Mouse (Mus musculus) myocyte (in vitro differentiated cells): ENCODE data around the gene Ccdc96. TPM values are rescaled to one million over a fixed set of nuclear protein-coding genes. Genes with fewer than 3 reads are reported as not detected.

ENCODE experiments used
- H3K27me3 ChIP-seq: one replicate; pipeline ENCODE4 v1.6.1; 2011; ENCODE audit not compliant: control insufficient read depth, insufficient read depth, insufficient read length
- H3K36me3 ChIP-seq: one replicate; pipeline ENCODE4 v1.6.1; 2011; ENCODE audit not compliant: control insufficient read depth, insufficient read depth
- H3K4me2 ChIP-seq: one replicate; pipeline ENCODE4 v1.6.1; 2011; ENCODE audit warnings: low read depth, control low read depth
- H3K4me3 ChIP-seq: one replicate; pipeline ENCODE4 v1.5.1; 2011; ENCODE audit warnings: mild to moderate bottlenecking, control low read depth, moderate library complexity
- H3K79me2 ChIP-seq: one replicate; pipeline ENCODE4 v1.6.1; 2011; ENCODE audit not compliant: control insufficient read depth, insufficient read depth
- H3ac ChIP-seq: one replicate; pipeline ENCODE4 v1.6.1; 2011; ENCODE audit not compliant: control insufficient read depth, insufficient read length
- CEBPB ChIP-seq: IDR thresholded peaks from 2 replicates; pipeline ENCODE4 v1.6.1; 2011; ENCODE audit warnings: mild to moderate bottlenecking, moderate library complexity; ENCODE audit not compliant: poor library complexity, insufficient read depth, severe bottlenecking
- E2F4 ChIP-seq: IDR thresholded peaks from one replicate; pipeline ENCODE4 v1.6.1; 2011; ENCODE audit warnings: mild to moderate bottlenecking, control low read depth, moderate library complexity; ENCODE audit not compliant: insufficient read depth
- MAX ChIP-seq: IDR thresholded peaks from one replicate; pipeline ENCODE4 v1.6.1; 2011; ENCODE audit warnings: low read depth, mild to moderate bottlenecking, control low read depth
- MYOD1 ChIP-seq, 3 experiments: IDR thresholded peaks; one replicate each; pipeline ENCODE4 v1.6.1; 2011; ENCODE audit warnings: control low read depth in 2 of 3, low read depth in 2 of 3, mild to moderate bottlenecking in 2 of 3, moderate library complexity in 1 of 3; ENCODE audit not compliant: insufficient read length in 2 of 3, control insufficient read depth in 1 of 3
- MYOG ChIP-seq, 3 experiments: IDR thresholded peaks; one replicate each; pipeline ENCODE4 v1.6.1; 2011; ENCODE audit warnings: control low read depth in 2 of 3, low read depth in 2 of 3, mild to moderate bottlenecking in 2 of 3; ENCODE audit not compliant: insufficient read length in 2 of 3, control insufficient read depth in 1 of 3, insufficient read depth in 1 of 3
- POLR2A ChIP-seq: IDR thresholded peaks from one replicate; pipeline ENCODE4 v1.6.1; 2011; ENCODE audit warnings: low read depth, mild to moderate bottlenecking, control low read depth, moderate library complexity; ENCODE audit not compliant: insufficient read length
- POLR2AphosphoS2 ChIP-seq: IDR thresholded peaks from one replicate; pipeline ENCODE4 v1.6.1; 2011; ENCODE audit warnings: low read depth, control low read depth; ENCODE audit not compliant: insufficient read length
- REST ChIP-seq: IDR thresholded peaks from one replicate; pipeline ENCODE4 v1.6.1; 2011; ENCODE audit warnings: mild to moderate bottlenecking, control low read depth, moderate library complexity; ENCODE audit not compliant: insufficient read depth, insufficient read length
- SRF ChIP-seq: IDR thresholded peaks from one replicate; pipeline ENCODE4 v1.6.1; 2011; ENCODE audit warnings: low read depth; ENCODE audit not compliant: control insufficient read depth, insufficient read length
- TCF12 ChIP-seq: IDR thresholded peaks from one replicate; pipeline ENCODE4 v1.6.1; 2011; ENCODE audit warnings: mild to moderate bottlenecking, control low read depth; ENCODE audit not compliant: poor library complexity, insufficient read depth, severe bottlenecking
- TCF3 ChIP-seq: IDR thresholded peaks from one replicate; pipeline ENCODE4 v1.6.1; 2011; ENCODE audit warnings: low read depth, control low read depth; ENCODE audit not compliant: insufficient read length
- USF1 ChIP-seq: IDR thresholded peaks from one replicate; pipeline ENCODE4 v1.6.1; 2011; ENCODE audit warnings: low read depth, mild to moderate bottlenecking, control low read depth, moderate library complexity
- polyA plus RNA-seq: library from polyadenylated mRNA; unstranded; fragments of >200 nt; fragmentation: generic; extraction: Trizol; gene quantifications from one replicate; pipeline ENCODE4 v1.2.1, GENCODE M21; 2012; ENCODE audit warnings: missing spikeins

Ccdc96 gene
- polyA plus RNA-seq, 1 experiment: 0.38 TPM

GRCm38 (mm10) chr5:36479735-36480134 is 4.7 kb upstream of the Ccdc96 start:
- no peak overlapping the region for H3K4me2 ChIP-seq
- H3K79me2 ChIP-seq: peaks cover 70% of the 10 kb centered on the region
- H3K36me3 ChIP-seq: no peaks in the 10 kb centered on the region
- H3K27me3 ChIP-seq: no peaks in the 10 kb centered on the region
- TF ChIP-seq POLR2AphosphoS2: no peak
- TF ChIP-seq E2F4: no peak
- TF ChIP-seq CEBPB: no peak
- TF ChIP-seq MAX: no peak
- TF ChIP-seq TCF3: no peak
- TF ChIP-seq USF1: no peak
- TF ChIP-seq MYOD1 (IDR thresholded peaks at IDR 0.05; ENCODE audit: control insufficient read depth in 1 of 3, insufficient read length in 2 of 3, low read depth in 2 of 3): no peak
- TF ChIP-seq TCF12: no peak
- TF ChIP-seq SRF: no peak
- no peak for TF ChIP-seq MYOG (IDR thresholded peaks at IDR 0.05; ENCODE audit: control insufficient read depth in 1 of 3, insufficient read depth in 1 of 3, insufficient read length in 2 of 3, low read depth in 2 of 3)
- TF ChIP-seq REST: no peak
- TF ChIP-seq POLR2A: no peak
- no peak overlapping the region for H3ac ChIP-seq
- no peak overlapping the region for H3K4me3 ChIP-seq

- TF ChIP-seq TCF3: no peak
- TF ChIP-seq POLR2AphosphoS2: no peak
- no peak for TF ChIP-seq MYOG (IDR thresholded peaks at IDR 0.05; ENCODE audit: control insufficient read depth in 1 of 3, insufficient read depth in 1 of 3, insufficient read length in 2 of 3, low read depth in 2 of 3)
- TF ChIP-seq MAX: no peak
- TF ChIP-seq MYOD1 (IDR thresholded peaks at IDR 0.05; ENCODE audit: control insufficient read depth in 1 of 3, insufficient read length in 2 of 3, low read depth in 2 of 3): no peak
- no peak for TF ChIP-seq TCF12
- TF ChIP-seq USF1: no peak
- TF ChIP-seq POLR2A: no peak
- TF ChIP-seq REST: no peak
- no peak for TF ChIP-seq E2F4
- no peak for TF ChIP-seq SRF
- no peak for TF ChIP-seq CEBPB
Measured at GRCm38 (mm10) chr5:36480398-36480797, 4.0 kb upstream of the Ccdc96 start.

DNA sequence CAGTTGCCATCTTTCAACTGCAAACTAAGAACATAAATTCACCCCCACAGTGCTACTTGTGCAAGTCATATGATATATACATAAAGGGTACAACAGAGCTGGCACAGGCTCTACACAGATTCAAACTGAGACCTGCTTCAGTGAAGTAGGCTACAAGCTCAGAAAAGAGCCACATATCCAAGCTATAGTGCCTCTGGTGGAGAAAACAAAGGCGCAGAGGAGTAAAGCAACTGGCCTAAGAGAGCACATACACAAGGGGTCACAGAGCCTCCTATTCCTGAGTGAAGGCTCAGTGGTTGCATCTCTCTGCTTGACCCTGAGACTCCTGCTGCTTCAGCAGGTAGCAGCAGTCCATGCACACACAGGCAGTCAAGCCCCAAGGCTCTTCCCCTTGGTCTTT is 3.3 kb upstream of the Ccdc96 start:
- H3K27me3 ChIP-seq: no peaks in the 10 kb centered on the region
- TF ChIP-seq MYOG (IDR thresholded peaks at IDR 0.05; ENCODE audit: control insufficient read depth in 1 of 3, insufficient read depth in 1 of 3, insufficient read length in 2 of 3, low read depth in 2 of 3) (no peak), TCF12 (no peak), SRF (no peak), CEBPB (no peak), USF1 (no peak), MYOD1 (IDR thresholded peaks at IDR 0.05; ENCODE audit: control insufficient read depth in 1 of 3, insufficient read length in 2 of 3, low read depth in 2 of 3) (no peak), REST (no peak), E2F4 (no peak), MAX (no peak), POLR2AphosphoS2 (no peak), TCF3 (no peak), POLR2A (no peak)

More at GRCm38 (mm10) chr5:36480398-36480797, 4.0 kb upstream of the Ccdc96 start:
- Histone ChIP-seq H3K4me2 (peak overlapping the region; percentile 4), H3K27me3 (no peaks in the 10 kb centered on the region), H3K36me3 (no peaks in the 10 kb centered on the region), H3ac (no peak overlapping the region), H3K79me2 (peaks cover 70% of the 10 kb centered on the region), H3K4me3 (no peak overlapping the region)

GRCm38 (mm10) chr5:36483203-36484101 is 936 bp upstream of the Ccdc96 start:
- H3K4me3 ChIP-seq: peak overlapping the region; percentile 76
- H3K4me2 ChIP-seq: peak overlapping the region; percentile 96
- H3K79me2 ChIP-seq: peaks cover 51% of the 10 kb centered on the region
- no peak for TF ChIP-seq TCF12
- peak in 2 of 3 experiments; percentile 41 to 59 for TF ChIP-seq MYOG (IDR thresholded peaks at IDR 0.05; ENCODE audit: control insufficient read depth in 1 of 3, insufficient read depth in 1 of 3, insufficient read length in 2 of 3, low read depth in 2 of 3)
- peak in 2 of 3 experiments; percentile 22 to 32 for TF ChIP-seq MYOD1 (IDR thresholded peaks at IDR 0.05; ENCODE audit: control insufficient read depth in 1 of 3, insufficient read length in 2 of 3, low read depth in 2 of 3)
- TF ChIP-seq REST: no peak
- TF ChIP-seq E2F4: no peak
- H3K27me3 ChIP-seq: no peaks in the 10 kb centered on the region
- no peaks in the 10 kb centered on the region for H3K36me3 ChIP-seq
- peak overlapping the region; percentile 87 for H3ac ChIP-seq

More for the DNA sequence above, 3.3 kb upstream of the Ccdc96 start:
- Histone ChIP-seq H3K36me3 (no peaks in the 10 kb centered on the region), H3ac (no peak overlapping the region), H3K4me2 (no peak overlapping the region), H3K79me2 (peaks cover 70% of the 10 kb centered on the region), H3K4me3 (no peak overlapping the region)
